ENCODE assay signal across 9 mouse cellular contexts in genomic region chr16:8768588-8768987, GRCm38 (mm10). TPM values are rescaled to one million over a fixed set of nuclear protein-coding genes. Genes with fewer than 3 reads are reported as not detected.
DNase-seq lines count a peak whose midpoint lies in the region; ATAC-seq and TF ChIP-seq lines count a peak whose summit lies in the region.
"Had no signal": no experiment of that assay in that cellular context is flagged by ENCODE, and none has a peak within 500 bp of the region (broad histone marks: within the 10 kb centered on the region; RNA-seq: fewer than 3 reads in every experiment).

No protein-coding gene starts in this region.

- no peak overlapping the region for H3K27ac ChIP-seq in lung, postnatal 0 days (ENCODE audit: low read length)
- no peak overlapping the region for H3K27ac ChIP-seq in stomach, embryonic 15.5 days
- H3K27ac ChIP-seq: heart, adult 2 months; limb, embryonic 13.5 days had no signal

- 46% methylated on average over 4 of the region's 4 CpGs for WGBS in lung, postnatal 0 days
- 61% methylated on average over 4 of the region's 4 CpGs for WGBS in stomach, embryonic 15.5 days

- TF ChIP-seq CTCF in lung, postnatal 0 days (IDR thresholded peaks at IDR 0.05) = no peak

- no peaks in the 10 kb centered on the region for H3K36me3 ChIP-seq in lung, postnatal 0 days (ENCODE audit: insufficient read depth, low read length)
- H3K36me3 ChIP-seq in stomach, embryonic 15.5 days = no peaks in the 10 kb centered on the region
- H3K36me3 ChIP-seq: limb, embryonic 13.5 days had no signal

- DNase-seq in lung, postnatal 0 days (ENCODE audit: low spot score) = peak; percentile 14
- DNase-seq in lung, postnatal 14 days = no peak
- DNase-seq in kidney, postnatal 25 days = peak; percentile 11 to 46
- DNase-seq in thymus, postnatal 25 days = no peak
- no peak for DNase-seq in adrenal gland, adult 2 months

- H3K9me3 ChIP-seq in lung, postnatal 0 days (ENCODE audit: low read length) = no peaks in the 10 kb centered on the region
- no peaks in the 10 kb centered on the region for H3K9me3 ChIP-seq in stomach, embryonic 15.5 days
- H3K9me3 ChIP-seq: limb, embryonic 13.5 days had no signal

- H3K4me3 ChIP-seq in lung, postnatal 0 days (ENCODE audit: low read depth, low read length) = no peak overlapping the region
- H3K4me3 ChIP-seq in stomach, embryonic 15.5 days (replicated peaks) = no peak overlapping the region
- H3K4me3 ChIP-seq: heart, adult 2 months; limb, embryonic 13.5 days had no signal

- no peak for TF ChIP-seq EP300 in lung, postnatal 0 days (IDR thresholded peaks at IDR 0.05)

- H3K27me3 ChIP-seq in lung, postnatal 0 days (replicated peaks; ENCODE audit: insufficient read depth, low read length) = no peaks in the 10 kb centered on the region
- no peaks in the 10 kb centered on the region for H3K27me3 ChIP-seq in stomach, embryonic 15.5 days (replicated peaks)

- peak; percentile 23; the same call in 1 of the 2 replicates for ATAC-seq in lung, postnatal 0 days
- ATAC-seq in erythroid progenitor cell, adult 5-6 weeks (replicated peaks; ENCODE audit: low FRiP score, poor library complexity, severe bottlenecking) = 0 out of 2 replicates have a peak, but pooled peaks have one; percentile 24
- 0 out of 2 replicates have a peak, but pooled peaks have one; percentile 11 for ATAC-seq in stomach, embryonic 15.5 days (ENCODE audit: insufficient read depth, low FRiP score, low read depth)

- no peaks in the 10 kb centered on the region for H3K4me1 ChIP-seq in lung, postnatal 0 days (ENCODE audit: insufficient read depth, low read depth, low read length)
- no peaks in the 10 kb centered on the region for H3K4me1 ChIP-seq in stomach, embryonic 15.5 days
- H3K4me1 ChIP-seq: limb, embryonic 13.5 days had no signal

- H3K4me2 ChIP-seq in lung, postnatal 0 days (replicated peaks; ENCODE audit: low read depth, low read length) = no peak overlapping the region
- H3K4me2 ChIP-seq in stomach, embryonic 15.5 days = no peak overlapping the region
- H3K4me2 ChIP-seq: limb, embryonic 13.5 days had no signal

- H3K9ac ChIP-seq in lung, postnatal 0 days (replicated peaks; ENCODE audit: low read depth) = no peak overlapping the region
- no peak overlapping the region for H3K9ac ChIP-seq in stomach, embryonic 15.5 days
- H3K9ac ChIP-seq: limb, embryonic 13.5 days had no signal

RNA-seq across cellular contexts. Expression of gene Usp7, which starts 23.5 kb away (rescaled TPM):
- polyA plus RNA-seq in lung, postnatal 0 days (2015; fragmentation: Nextera tagmentation; extraction: Ambion mirVana) = 16.5 and 17.6 TPM in 2 replicates
- 742 and 897 TPM in 2 replicates for total RNA-seq in erythroid progenitor cell, adult 5-6 weeks (2015; ENCODE audit: low replicate concordance)
- 1,089 and 1,449 TPM in 2 replicates for total RNA-seq in erythroid progenitor cell, adult 5-6 weeks (2017; ENCODE audit: low replicate concordance)
- polyA plus RNA-seq in stomach, embryonic 15.5 days (2015; fragmentation: Nextera tagmentation; extraction: Ambion mirVana) = 26.7 and 28.3 TPM in 2 replicates
- total RNA-seq in adrenal gland, adult 2 months (2021) = 100 to 1,000 TPM in 1 of 2 experiments, 10 to 100 TPM in 1; 83.9 to 128 TPM
- polyA plus RNA-seq in adrenal gland, adult 2 months (2012; rRNA removed) = 6.8 and 9.6 TPM in 2 replicates

Comparison
In these comparisons a context has a peak if more than half of its experiments do, and no peak if none do; other contexts are left out.
1. DNase-seq: peak in lung, postnatal 0 days (single experiment) and kidney, postnatal 25 days (2 of 2); none in lung, postnatal 14 days (single experiment), thymus, postnatal 25 days (single experiment) and adrenal gland, adult 2 months (single experiment).
2. Peak in every context shown above with its lines, with median percentiles within 50 percentile points of each other: ATAC-seq.